Mouse (Mus musculus): ENCODE data around the gene Meis2. TPM values are rescaled to one million over a fixed set of nuclear protein-coding genes. Genes with fewer than 3 reads are reported as not detected.
A peak's percentile ranks its signal among the peaks of the same experiment; 100 is the strongest.

The Meis2 gene
- polyA plus RNA-seq, 1 experiment from 2014 or later, result 52.8 TPM

DNA sequence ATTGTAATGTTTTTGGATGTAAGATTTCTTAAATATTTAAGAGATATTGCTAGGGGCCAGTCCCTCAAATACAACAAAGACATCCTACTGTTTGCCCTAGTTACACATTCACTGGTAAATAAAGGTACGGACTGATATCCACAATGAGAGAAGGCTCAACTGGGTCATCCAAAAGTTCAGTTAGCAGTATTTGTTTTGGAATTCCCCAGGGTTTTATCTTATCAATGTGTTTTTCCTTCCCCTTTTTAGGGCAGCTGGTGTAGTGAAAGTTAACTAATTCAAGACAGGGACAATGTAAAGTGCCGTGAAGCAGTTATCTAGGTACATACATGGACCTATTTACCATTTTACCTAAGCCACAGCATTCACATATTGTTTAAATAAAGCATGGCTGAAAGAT, 132.4 kb downstream of the Meis2 start:
- H3K27ac ChIP-seq, result no peak overlapping the region
- H3K4me3 ChIP-seq (replicated peaks; ENCODE audit: low read depth, low read length), result no peak overlapping the region
- H3K27me3 ChIP-seq (ENCODE audit: insufficient read depth, low read length), result no peaks in the 10 kb centered on the region
- H3K9ac ChIP-seq (ENCODE audit: low read depth, low read length), result no peak overlapping the region
- no peak overlapping the region for H3K4me2 ChIP-seq (ENCODE audit: low read length)
- 73% methylated on average over 2 of the region's 2 CpGs for WGBS
- H3K4me1 ChIP-seq (replicated peaks; ENCODE audit: insufficient read depth, low read length), result no peaks in the 10 kb centered on the region
- TF ChIP-seq CTCF (IDR thresholded peaks at IDR 0.05; ENCODE audit: low read depth), result no peak
- ATAC-seq (replicated peaks; ENCODE audit: low FRiP score, low read depth) (no peak), DNase-seq (ENCODE audit: low spot score) (no peak)
- no peaks in the 10 kb centered on the region for H3K9me3 ChIP-seq (replicated peaks; ENCODE audit: low read length)
- no peaks in the 10 kb centered on the region for H3K36me3 ChIP-seq (ENCODE audit: insufficient read depth, low read length)

DNA sequence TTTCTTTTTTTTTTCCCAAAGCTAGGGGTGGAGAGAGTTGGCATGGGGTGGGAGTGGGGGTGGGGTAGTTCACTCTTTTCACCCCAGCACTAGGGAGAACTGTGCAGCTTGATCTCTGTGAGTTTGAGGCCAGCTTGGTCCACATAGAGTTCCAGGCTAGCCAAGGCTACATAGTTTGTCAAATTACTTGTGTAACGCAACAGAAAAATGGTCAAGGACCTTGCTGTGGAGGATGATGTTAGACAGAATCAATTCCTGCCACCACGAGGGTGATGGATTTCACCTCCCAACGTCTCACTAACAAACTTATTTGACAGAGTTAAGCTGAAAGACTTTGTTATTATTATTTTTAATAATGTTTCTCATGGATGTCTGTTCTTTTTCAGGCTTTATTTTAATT, 139.9 kb downstream of the Meis2 start:
- Histone ChIP-seq H3K4me1 (replicated peaks; ENCODE audit: insufficient read depth, low read length) (no peaks in the 10 kb centered on the region), H3K9me3 (replicated peaks; ENCODE audit: low read length) (no peaks in the 10 kb centered on the region), H3K9ac (ENCODE audit: low read depth, low read length) (no peak overlapping the region), H3K27me3 (ENCODE audit: insufficient read depth, low read length) (no peaks in the 10 kb centered on the region), H3K27ac (no peak overlapping the region), H3K36me3 (ENCODE audit: insufficient read depth, low read length) (no peaks in the 10 kb centered on the region), H3K4me2 (ENCODE audit: low read length) (no peak overlapping the region), H3K4me3 (replicated peaks; ENCODE audit: low read depth, low read length) (no peak overlapping the region)
- 57% methylated on average over 3 of the region's 3 CpGs for WGBS
- no peak for TF ChIP-seq CTCF (IDR thresholded peaks at IDR 0.05; ENCODE audit: low read depth)
- DNase-seq (ENCODE audit: low spot score) (no peak), ATAC-seq (replicated peaks; ENCODE audit: low FRiP score, low read depth) (no peak)

DNA sequence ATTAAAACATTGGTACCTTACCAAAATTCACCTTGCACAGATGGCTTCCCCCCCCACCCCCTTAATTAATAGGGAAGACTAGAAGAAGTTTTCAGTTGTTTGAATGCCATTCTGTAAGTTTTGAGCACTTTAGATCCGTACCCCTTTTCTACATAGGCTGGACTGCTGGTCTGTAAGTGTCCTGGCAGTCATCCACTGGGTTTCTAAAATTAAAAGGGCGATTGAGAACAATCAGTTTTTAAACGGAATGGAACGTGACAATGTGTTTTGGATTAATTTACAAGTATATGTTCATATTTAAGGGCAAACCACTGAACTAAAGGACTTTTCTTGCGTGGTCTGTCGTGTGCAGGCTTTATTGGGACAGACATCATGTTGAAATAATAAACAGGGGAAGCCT, 141.2 kb downstream of the Meis2 start:
- Histone ChIP-seq H3K4me2 (ENCODE audit: low read length) (no peak overlapping the region), H3K36me3 (ENCODE audit: insufficient read depth, low read length) (no peaks in the 10 kb centered on the region), H3K9me3 (replicated peaks; ENCODE audit: low read length) (no peaks in the 10 kb centered on the region), H3K27ac (no peak overlapping the region), H3K27me3 (ENCODE audit: insufficient read depth, low read length) (no peaks in the 10 kb centered on the region), H3K4me1 (replicated peaks; ENCODE audit: insufficient read depth, low read length) (no peaks in the 10 kb centered on the region), H3K4me3 (replicated peaks; ENCODE audit: low read depth, low read length) (no peak overlapping the region), H3K9ac (ENCODE audit: low read depth, low read length) (no peak overlapping the region)
- no peak for ATAC-seq (replicated peaks; ENCODE audit: low FRiP score, low read depth)
- no peak for TF ChIP-seq CTCF (IDR thresholded peaks at IDR 0.05; ENCODE audit: low read depth)
- no peak for DNase-seq (ENCODE audit: low spot score)
- 74% methylated on average over 6 of the region's 6 CpGs for WGBS

DNA sequence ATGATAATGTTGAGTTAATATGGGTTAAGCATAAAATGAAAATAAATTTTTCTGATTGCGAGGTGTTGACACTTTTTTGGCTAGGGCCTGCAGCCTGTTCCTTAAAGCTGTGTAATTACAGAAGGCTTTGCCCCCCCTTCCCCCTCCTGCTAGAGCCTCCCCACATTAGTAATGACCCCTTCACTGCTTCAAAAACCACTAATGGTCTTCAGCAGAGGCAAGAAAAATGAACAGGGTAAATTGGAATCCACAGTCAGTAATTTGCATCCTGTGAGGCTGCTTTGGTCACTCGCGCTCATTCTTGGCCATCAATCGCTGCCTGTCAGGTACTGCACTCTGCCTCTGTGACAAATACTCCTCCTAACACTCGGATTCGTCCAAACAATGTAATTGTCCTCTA, 142.4 kb downstream of the Meis2 start:
- Histone ChIP-seq H3K9ac (ENCODE audit: low read depth, low read length) (no peak overlapping the region), H3K4me2 (ENCODE audit: low read length) (no peak overlapping the region), H3K9me3 (replicated peaks; ENCODE audit: low read length) (no peaks in the 10 kb centered on the region), H3K36me3 (ENCODE audit: insufficient read depth, low read length) (peaks cover 5% of the 10 kb centered on the region; the same call in 1 of the 2 replicates), H3K27ac (no peak overlapping the region), H3K4me1 (replicated peaks; ENCODE audit: insufficient read depth, low read length) (no peaks in the 10 kb centered on the region), H3K27me3 (ENCODE audit: insufficient read depth, low read length) (no peaks in the 10 kb centered on the region), H3K4me3 (replicated peaks; ENCODE audit: low read depth, low read length) (no peak overlapping the region)
- WGBS, result 30% methylated on average over 6 of the region's 6 CpGs
- no peak for ATAC-seq (replicated peaks; ENCODE audit: low FRiP score, low read depth)
- TF ChIP-seq CTCF (IDR thresholded peaks at IDR 0.05; ENCODE audit: low read depth), result no peak
- no peak for DNase-seq (ENCODE audit: low spot score)

DNA sequence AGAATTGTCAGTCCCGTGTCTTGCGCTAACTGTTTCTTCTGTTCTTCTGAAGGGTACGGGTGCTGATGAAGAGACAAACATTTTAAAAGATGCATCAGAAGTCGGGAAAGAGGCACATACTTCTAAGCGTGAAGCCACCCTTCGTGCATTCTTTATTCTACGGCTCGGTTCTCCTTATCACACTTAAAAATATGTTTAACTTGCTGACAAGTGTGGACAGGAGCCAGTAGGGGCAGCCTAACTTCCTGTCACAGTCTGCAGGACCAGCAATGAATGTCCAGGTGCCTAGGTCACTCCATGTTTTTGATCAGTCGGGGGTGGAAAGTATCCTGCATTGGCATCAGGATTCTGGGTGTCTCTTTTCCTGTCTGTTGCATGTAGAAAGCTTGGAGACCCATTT, 144.0 kb downstream of the Meis2 start:
- no peak overlapping the region for H3K4me2 ChIP-seq (ENCODE audit: low read length)
- no peak for ATAC-seq (replicated peaks; ENCODE audit: low FRiP score, low read depth)
- H3K36me3 ChIP-seq (ENCODE audit: insufficient read depth, low read length), result peaks cover 5% of the 10 kb centered on the region; the same call in 1 of the 2 replicates
- no peak overlapping the region for H3K27ac ChIP-seq
- no peak overlapping the region for H3K4me3 ChIP-seq (replicated peaks; ENCODE audit: low read depth, low read length)
- WGBS, result 77% methylated on average over 9 of the region's 9 CpGs
- H3K4me1 ChIP-seq (replicated peaks; ENCODE audit: insufficient read depth, low read length), result no peaks in the 10 kb centered on the region
- H3K27me3 ChIP-seq (ENCODE audit: insufficient read depth, low read length), result no peaks in the 10 kb centered on the region
- no peak for DNase-seq (ENCODE audit: low spot score)
- H3K9ac ChIP-seq (ENCODE audit: low read depth, low read length), result no peak overlapping the region
- H3K9me3 ChIP-seq (replicated peaks; ENCODE audit: low read length), result no peaks in the 10 kb centered on the region
- TF ChIP-seq CTCF (IDR thresholded peaks at IDR 0.05; ENCODE audit: low read depth), result peak; percentile 27; the same call in 1 of the 2 replicates

DNA sequence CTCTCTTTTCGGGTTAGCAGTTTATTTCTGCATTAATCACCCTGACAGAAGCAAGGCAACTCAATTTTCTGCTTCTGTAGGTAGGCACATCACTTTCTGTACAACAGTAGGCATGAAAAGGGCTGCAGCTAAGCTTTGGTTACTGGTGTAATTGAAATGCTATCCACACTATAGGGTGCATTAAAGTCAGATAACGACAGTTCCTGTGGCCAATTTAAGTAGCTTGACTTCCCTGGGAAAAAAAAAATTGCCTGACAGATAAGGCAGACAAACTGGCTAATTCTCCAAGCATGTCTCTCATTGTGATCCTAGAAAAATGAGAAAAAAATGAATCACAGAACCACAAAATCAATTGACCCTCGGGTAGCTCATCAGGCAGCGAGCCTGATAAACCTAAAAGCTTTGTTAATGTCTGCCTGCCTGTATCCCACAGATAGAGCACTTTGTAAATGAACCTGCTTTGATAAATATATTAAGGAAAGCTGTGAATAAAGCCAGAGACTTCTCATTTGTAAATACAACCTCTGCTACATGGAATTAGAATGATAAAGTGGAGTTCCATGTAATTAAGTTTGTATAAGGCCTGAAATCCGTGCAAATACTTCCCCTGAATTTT, 145.2 kb downstream of the Meis2 start:
- no peak overlapping the region for H3K4me2 ChIP-seq (ENCODE audit: low read length)
- no peaks in the 10 kb centered on the region for H3K27me3 ChIP-seq (ENCODE audit: insufficient read depth, low read length)
- H3K36me3 ChIP-seq (ENCODE audit: insufficient read depth, low read length), result peaks cover 5% of the 10 kb centered on the region; the same call in 1 of the 2 replicates
- H3K4me3 ChIP-seq (replicated peaks; ENCODE audit: low read depth, low read length), result no peak overlapping the region
- no peak overlapping the region for H3K27ac ChIP-seq
- no peak for ATAC-seq (replicated peaks; ENCODE audit: low FRiP score, low read depth)
- H3K9ac ChIP-seq (ENCODE audit: low read depth, low read length), result no peak overlapping the region
- no peak for TF ChIP-seq CTCF (IDR thresholded peaks at IDR 0.05; ENCODE audit: low read depth)
- WGBS, result 67% methylated on average over 5 of the region's 5 CpGs
- peaks cover 3% of the 10 kb centered on the region; the same call in 1 of the 2 replicates for H3K4me1 ChIP-seq (replicated peaks; ENCODE audit: insufficient read depth, low read length)
- no peak for DNase-seq (ENCODE audit: low spot score)
- H3K9me3 ChIP-seq (replicated peaks; ENCODE audit: low read length), result no peaks in the 10 kb centered on the region

All from kidney, postnatal 0 days (tissue).